Mouse (Mus musculus) megakaryocyte, embryonic 14.5 days (primary cell): Measurements from ENCODE around the gene Srgap3.

ENCODE experiments used
- FLI1 ChIP-seq: IDR thresholded peaks from 2 replicates; pipeline ENCODE4 v1.6.1; 2012; ENCODE audit warnings: low read length, inconsistent platforms, mixed read lengths
- GATA1 ChIP-seq: IDR thresholded peaks from 3 replicates; pipeline ENCODE4 v1.6.1; 2012; ENCODE audit warnings: mixed read lengths, low read length, inconsistent platforms, borderline replicate concordance

GRCm38 (mm10) chr6:112857057-112857456, 90.0 kb downstream of the Srgap3 start:
- TF ChIP-seq GATA1 (no peak), FLI1 (no peak)
